Mouse (Mus musculus) testis, adult 2 months (tissue): ENCODE results near the gene Ghdc. TPM values are rescaled to one million over a fixed set of nuclear protein-coding genes. Genes with fewer than 3 reads are reported as not detected.

Source experiments
- H3K27ac ChIP-seq: fragments of 200-500 bp; 2 replicates; pipeline ENCODE4 v1.5.1; 2012; ENCODE audit warnings: low read depth, low read length; ENCODE audit not compliant: control insufficient read depth, insufficient read depth
- H3K27me3 ChIP-seq: fragments of 200-500 bp; 2 replicates; pipeline ENCODE4 v1.6.1; 2012; ENCODE audit warnings: mild to moderate bottlenecking, low read length, moderate library complexity; ENCODE audit not compliant: control insufficient read depth, insufficient read depth
- H3K36me3 ChIP-seq: fragments of 200-500 bp; 2 replicates; pipeline ENCODE4 v1.6.1; 2012; ENCODE audit warnings: mild to moderate bottlenecking, low read length; ENCODE audit not compliant: control insufficient read depth, insufficient read depth
- H3K4me1 ChIP-seq: fragments of 200-500 bp; 2 replicates; pipeline ENCODE4 v1.6.1; 2012; ENCODE audit warnings: low read length; ENCODE audit not compliant: control insufficient read depth, insufficient read depth
- H3K4me3 ChIP-seq: fragments of 200-500 bp; 2 replicates; pipeline ENCODE4 v1.5.1; 2012; ENCODE audit warnings: low read depth, mild to moderate bottlenecking, low read length, moderate library complexity, mixed read lengths; ENCODE audit not compliant: control insufficient read depth
- CTCF ChIP-seq: fragments of 200-500 bp; IDR thresholded peaks from 2 replicates; pipeline ENCODE4 v1.5.1; 2012; ENCODE audit warnings: low read depth, mild to moderate bottlenecking, inconsistent platforms, low read length, moderate library complexity; ENCODE audit not compliant: control insufficient read depth, insufficient read depth, insufficient replicate concordance
- POLR2A ChIP-seq: fragments of 200-500 bp; IDR thresholded peaks from 2 replicates; pipeline ENCODE4 v1.6.1; 2012; ENCODE audit warnings: low read depth, mild to moderate bottlenecking, inconsistent platforms, low read length, moderate library complexity; ENCODE audit not compliant: control insufficient read depth
- polyA plus RNA-seq: library from polyadenylated mRNA; depleted of rRNA; stranded (reverse); fragments of >200 nt; gene quantifications from 2 replicates; pipeline ENCODE4 v1.2.3, GENCODE M21; 2012; rRNA removed

Gene Ghdc
- polyA plus RNA-seq, 1 experiment: 1.3 TPM

- Histone ChIP-seq H3K27ac (peak overlapping the region; percentile 42), H3K4me3 (no peak overlapping the region), H3K27me3 (no peaks in the 10 kb centered on the region), H3K36me3 (no peaks in the 10 kb centered on the region), H3K4me1 (peaks cover 4% of the 10 kb centered on the region; the same call in 1 of the 2 replicates)
- TF ChIP-seq POLR2A (no peak), CTCF (no peak)
Measured at GRCm38 (mm10) chr11:100721776-100722492, 48.8 kb downstream of the Ghdc start.

DNA sequence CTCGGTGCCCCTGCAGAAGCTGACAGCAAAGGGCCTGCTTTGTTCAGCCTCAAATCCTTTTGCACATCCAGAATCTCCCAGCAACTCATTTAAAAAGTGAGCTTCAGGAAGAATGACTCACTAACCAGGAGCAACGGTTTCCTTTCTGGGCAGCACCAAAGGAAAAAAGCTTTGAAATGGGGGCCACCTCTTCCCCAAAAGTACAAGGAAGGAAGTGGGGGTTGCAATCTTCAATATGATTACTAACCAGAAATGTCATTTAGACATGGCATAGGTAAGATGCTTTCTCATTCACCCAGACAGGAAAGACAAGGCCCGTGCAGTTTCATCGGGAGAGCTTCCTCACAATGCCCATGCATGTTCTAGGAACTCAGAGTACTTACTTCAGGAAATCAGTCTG lies 49.5 kb downstream of the Ghdc start:
- H3K27me3 ChIP-seq: no peaks in the 10 kb centered on the region
- TF ChIP-seq CTCF: no peak
- TF ChIP-seq POLR2A: no peak
- H3K4me3 ChIP-seq: no peak overlapping the region
- peaks cover 4% of the 10 kb centered on the region; the same call in 1 of the 2 replicates for H3K4me1 ChIP-seq
- H3K27ac ChIP-seq: peak overlapping the region; percentile 22; the same call in 1 of the 2 replicates
- H3K36me3 ChIP-seq: no peaks in the 10 kb centered on the region

DNA sequence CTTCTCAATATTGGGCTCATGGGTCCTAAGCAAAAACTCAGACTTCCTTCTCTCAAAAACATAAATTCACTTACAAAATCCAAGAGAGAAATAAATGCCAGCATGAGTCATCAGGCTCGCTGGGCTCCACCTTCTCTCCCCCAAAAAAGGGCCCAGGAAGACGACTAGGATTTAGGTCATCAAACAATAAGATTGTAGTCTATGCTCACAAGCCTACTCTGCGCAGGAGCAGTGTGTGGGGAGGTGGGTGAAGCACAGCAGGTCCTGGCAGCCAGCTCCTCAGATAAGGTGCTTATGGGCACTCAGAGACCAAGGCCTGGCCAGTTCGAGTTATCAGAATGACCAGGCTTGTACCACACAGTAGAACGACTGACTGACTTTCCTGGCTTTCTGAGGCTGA lies 50.4 kb downstream of the Ghdc start:
- Histone ChIP-seq H3K4me3 (no peak overlapping the region), H3K36me3 (no peaks in the 10 kb centered on the region), H3K27me3 (no peaks in the 10 kb centered on the region), H3K27ac (peak overlapping the region; percentile 9; the same call in 1 of the 2 replicates), H3K4me1 (peaks cover 3% of the 10 kb centered on the region; the same call in 1 of the 2 replicates)
- TF ChIP-seq CTCF (no peak), POLR2A (no peak; the same call in 1 of the 2 replicates)

- Histone ChIP-seq H3K4me3 (no peak overlapping the region), H3K36me3 (no peaks in the 10 kb centered on the region)
Measured at GRCm38 (mm10) chr11:100719893-100720292, 50.9 kb downstream of the Ghdc start.

GRCm38 (mm10) chr11:100719312-100719711 lies 51.4 kb downstream of the Ghdc start:
- Histone ChIP-seq H3K4me3 (no peak overlapping the region), H3K27ac (no peak overlapping the region)

More at GRCm38 (mm10) chr11:100719893-100720292, 50.9 kb downstream of the Ghdc start:
- no peak overlapping the region for H3K27ac ChIP-seq
- H3K27me3 ChIP-seq: no peaks in the 10 kb centered on the region
- TF ChIP-seq CTCF (no peak), POLR2A (no peak)
- H3K4me1 ChIP-seq: peaks cover 2% of the 10 kb centered on the region; the same call in 1 of the 2 replicates

GRCm38 (mm10) chr11:100718866-100719265 lies 51.9 kb downstream of the Ghdc start:
- Histone ChIP-seq H3K36me3 (no peaks in the 10 kb centered on the region), H3K27ac (no peak overlapping the region), H3K27me3 (no peaks in the 10 kb centered on the region), H3K4me1 (peaks cover 8% of the 10 kb centered on the region), H3K4me3 (no peak overlapping the region)
- TF ChIP-seq POLR2A (no peak), CTCF (no peak)

More at GRCm38 (mm10) chr11:100719312-100719711, 51.4 kb downstream of the Ghdc start:
- TF ChIP-seq POLR2A (no peak), CTCF (no peak)
- peaks cover 4% of the 10 kb centered on the region; the same call in 1 of the 2 replicates for H3K4me1 ChIP-seq
- H3K36me3 ChIP-seq: no peaks in the 10 kb centered on the region
- H3K27me3 ChIP-seq: no peaks in the 10 kb centered on the region

GRCm38 (mm10) chr11:100718462-100718861 lies 52.3 kb downstream of the Ghdc start:
- H3K27me3 ChIP-seq: no peaks in the 10 kb centered on the region
- TF ChIP-seq CTCF (no peak), POLR2A (no peak)
- peaks cover 12% of the 10 kb centered on the region for H3K4me1 ChIP-seq
- H3K36me3 ChIP-seq: no peaks in the 10 kb centered on the region
- H3K4me3 ChIP-seq: no peak overlapping the region
- no peak overlapping the region for H3K27ac ChIP-seq

DNA sequence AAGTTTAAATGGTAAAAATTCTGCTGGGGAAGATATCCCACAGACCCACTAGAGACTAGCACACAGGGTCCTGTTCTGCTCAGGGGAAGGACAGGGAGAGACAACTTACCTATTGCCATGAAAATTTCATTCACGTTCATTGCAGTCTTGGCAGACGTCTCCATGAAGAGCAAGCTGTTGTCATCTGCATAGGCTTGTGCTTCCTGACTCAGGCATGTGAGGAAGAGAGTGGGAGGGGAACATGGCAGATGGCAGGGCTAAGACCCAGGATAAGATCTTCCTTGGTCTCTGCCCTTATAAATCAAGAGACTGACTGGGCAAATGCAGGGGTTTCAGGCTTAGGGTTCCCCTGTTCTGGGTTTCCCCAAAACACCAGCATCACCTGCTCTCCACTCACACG lies 54.1 kb downstream of the Ghdc start:
- no peak overlapping the region for H3K27ac ChIP-seq
- no peaks in the 10 kb centered on the region for H3K27me3 ChIP-seq
- TF ChIP-seq CTCF (no peak), POLR2A (no peak)
- H3K4me3 ChIP-seq: no peak overlapping the region
- H3K4me1 ChIP-seq: peaks cover 22% of the 10 kb centered on the region
- H3K36me3 ChIP-seq: no peaks in the 10 kb centered on the region

Other genes starting within 250 kb of the Ghdc start
- gene Acly, start 243.0 kb downstream of the Ghdc start, polyA plus RNA-seq: 24.7 and 30.4 TPM in 2 replicates
- gene Ttc25, start 225.3 kb downstream of the Ghdc start, polyA plus RNA-seq: 70.4 and 74.1 TPM in 2 replicates
- gene Cnp, start 196.1 kb downstream of the Ghdc start, polyA plus RNA-seq: 3.3 and 3.7 TPM in 2 replicates
- gene Nkiras2, start 151.7 kb downstream of the Ghdc start, polyA plus RNA-seq: 245 and 266 TPM in 2 replicates
- gene Dnajc7, start 150.8 kb downstream of the Ghdc start, polyA plus RNA-seq: 104 and 150 TPM in 2 replicates
- 2.6 and 3.8 TPM in 2 replicates for gene Zfp385c, start 78.5 kb downstream of the Ghdc start, polyA plus RNA-seq
- 31.5 and 32.0 TPM in 2 replicates for gene Dhx58, start 66.7 kb downstream of the Ghdc start, polyA plus RNA-seq
- gene Kat2a, start 58.5 kb downstream of the Ghdc start, polyA plus RNA-seq: 24.0 and 26.3 TPM in 2 replicates
- gene Hspb9, start 57.1 kb downstream of the Ghdc start, polyA plus RNA-seq: 1,348 and 1,420 TPM in 2 replicates
- gene Rab5c, start 32.7 kb downstream of the Ghdc start, polyA plus RNA-seq: 90.2 and 90.7 TPM in 2 replicates
- 0.40 and 0.51 TPM in 2 replicates for gene Kcnh4, start 11.0 kb downstream of the Ghdc start, polyA plus RNA-seq
- gene Hcrt, start 8.0 kb downstream of the Ghdc start, polyA plus RNA-seq: 0.36 TPM in 1 of 2 replicates, not detected in the other
- gene Stat5b, start 79.8 kb upstream of the Ghdc start, polyA plus RNA-seq: 1.9 and 2.4 TPM in 2 replicates
- gene Stat5a, start 88.4 kb upstream of the Ghdc start, polyA plus RNA-seq: 4.0 and 6.6 TPM in 2 replicates
- gene Stat3, start 168.6 kb upstream of the Ghdc start, polyA plus RNA-seq: 25.0 and 30.2 TPM in 2 replicates
- gene Cavin1, start 199.9 kb upstream of the Ghdc start, polyA plus RNA-seq: 5.1 and 6.1 TPM in 2 replicates
- 18.1 and 23.7 TPM in 2 replicates for gene Atp6v0a1, start 238.5 kb upstream of the Ghdc start, polyA plus RNA-seq